Mouse (Mus musculus) intestine, embryonic 16.5 days (tissue): ENCODE results near the gene Por. TPM values are rescaled to one million over a fixed set of nuclear protein-coding genes. Genes with fewer than 3 reads are reported as not detected.

Source experiments
- ATAC-seq: fragments of 200-750 bp; cut with Nextera tagmentation; 2 replicates; pipeline ENCODE4 v1.8.0; 2017; ENCODE audit warnings: moderate TSS enrichment, moderate library complexity
- H3K27ac ChIP-seq: fragments of 300-500 bp; sonication (generic); 2 replicates; pipeline ENCODE4 v1.5.1; 2014; ENCODE audit warnings: mild to moderate bottlenecking, low read length
- H3K27me3 ChIP-seq: fragments of 300-500 bp; sonication (generic); replicated peaks from 2 replicates; pipeline ENCODE4 v1.6.1; 2014; ENCODE audit warnings: low read length, control low read depth, mixed read lengths; ENCODE audit not compliant: control insufficient read depth, insufficient read depth
- H3K36me3 ChIP-seq: fragments of 300-500 bp; sonication (generic); 2 replicates; pipeline ENCODE4 v1.6.1; 2014; ENCODE audit warnings: low read length, control low read depth; ENCODE audit not compliant: control insufficient read depth, insufficient read depth
- H3K4me1 ChIP-seq: fragments of 300-500 bp; sonication (generic); 2 replicates; pipeline ENCODE4 v1.6.1; 2014; ENCODE audit warnings: low read length, control low read depth, mixed read lengths; ENCODE audit not compliant: control insufficient read depth, insufficient read depth
- H3K4me2 ChIP-seq: fragments of 300-500 bp; sonication (generic); 2 replicates; pipeline ENCODE4 v1.6.1; 2014; ENCODE audit warnings: low read depth, low read length, control low read depth
- H3K4me3 ChIP-seq: fragments of 300-500 bp; sonication (generic); 2 replicates; pipeline ENCODE4 v1.5.1; 2014; ENCODE audit warnings: mild to moderate bottlenecking, low read length
- H3K9ac ChIP-seq: fragments of 300-500 bp; sonication (generic); 2 replicates; pipeline ENCODE4 v1.6.1; 2014; ENCODE audit warnings: low read depth, low read length
- H3K9me3 ChIP-seq: fragments of 300-500 bp; sonication (generic); 2 replicates; pipeline ENCODE4 v1.6.1; 2016; ENCODE audit warnings: low read length, control low read depth; ENCODE audit not compliant: control insufficient read depth
- WGBS: fragments of 180-500 bp; shearing (Covaris S2); extraction: QIAGEN DNeasy Blood & Tissue Kit; methylation state at CpG from one replicate; pipeline ENCODE4 v1.1.7; 2014; 5-methylcytosine and 5-hydroxymethylcytosine counted together
- polyA plus RNA-seq: library from polyadenylated mRNA; unstranded; fragments of >200 nt; fragmentation: Nextera tagmentation; extraction: Ambion mirVana; gene quantifications from 2 replicates; pipeline ENCODE4 v1.2.1, GENCODE M21; 2015

Gene Por
- polyA plus RNA-seq, 1 experiment from 2014 or later, result 111 TPM

DNA sequence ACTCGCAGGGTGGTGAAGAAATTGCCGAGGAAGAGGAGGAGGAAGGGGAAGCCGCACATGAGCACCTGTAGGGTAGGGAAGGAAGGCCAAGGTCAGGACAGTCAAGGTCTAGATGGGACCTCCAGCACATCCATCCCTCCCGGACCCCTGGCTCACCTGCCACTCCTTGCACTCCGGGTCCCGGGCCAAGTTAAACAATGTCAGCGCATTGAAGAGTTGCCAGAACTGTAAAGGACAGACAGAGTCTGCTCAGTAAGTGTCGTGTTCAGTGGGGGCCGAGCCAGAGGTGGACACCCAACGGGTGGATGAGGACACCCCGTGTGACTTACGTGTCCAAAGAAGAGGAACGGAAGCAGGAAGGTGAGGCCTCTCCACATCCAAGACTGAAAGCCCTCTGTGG lies 65.9 kb downstream of the Por start:
- no peak overlapping the region for H3K4me3 ChIP-seq
- no peaks in the 10 kb centered on the region for H3K27me3 ChIP-seq
- H3K27ac ChIP-seq, result no peak overlapping the region
- H3K9ac ChIP-seq, result no peak overlapping the region
- peaks cover 35% of the 10 kb centered on the region for H3K36me3 ChIP-seq
- 85% methylated on average over 13 of the region's 13 CpGs for WGBS
- peaks cover 7% of the 10 kb centered on the region for H3K4me1 ChIP-seq
- no peak for ATAC-seq
- H3K9me3 ChIP-seq, result no peaks in the 10 kb centered on the region
- no peak overlapping the region for H3K4me2 ChIP-seq

GRCm38 (mm10) chr5:135736544-135736943 lies 66.7 kb downstream of the Por start:
- peaks cover 7% of the 10 kb centered on the region for H3K4me1 ChIP-seq
- H3K9ac ChIP-seq, result no peak overlapping the region
- H3K9me3 ChIP-seq, result no peaks in the 10 kb centered on the region
- H3K4me2 ChIP-seq, result no peak overlapping the region
- 94% methylated on average over 16 of the region's 16 CpGs for WGBS
- no peaks in the 10 kb centered on the region for H3K27me3 ChIP-seq
- peaks cover 33% of the 10 kb centered on the region for H3K36me3 ChIP-seq
- no peak for ATAC-seq
- H3K4me3 ChIP-seq, result no peak overlapping the region
- no peak overlapping the region for H3K27ac ChIP-seq

- no peaks in the 10 kb centered on the region for H3K9me3 ChIP-seq
- no peak overlapping the region for H3K27ac ChIP-seq
These were observed 67.3 kb downstream of the Por start for GRCm38 (mm10) chr5:135737154-135737553.

GRCm38 (mm10) chr5:135738266-135738665 lies 68.4 kb downstream of the Por start:
- 24% methylated on average over 6 of the region's 6 CpGs for WGBS
- Histone ChIP-seq H3K9me3 (no peaks in the 10 kb centered on the region), H3K27ac (no peak overlapping the region), H3K36me3 (peaks cover 27% of the 10 kb centered on the region), H3K4me1 (peaks cover 14% of the 10 kb centered on the region), H3K4me3 (no peak overlapping the region), H3K9ac (no peak overlapping the region), H3K4me2 (no peak overlapping the region), H3K27me3 (no peaks in the 10 kb centered on the region)
- ATAC-seq, result no peak

More at GRCm38 (mm10) chr5:135737154-135737553, 67.3 kb downstream of the Por start:
- no peak overlapping the region for H3K4me3 ChIP-seq
- no peaks in the 10 kb centered on the region for H3K27me3 ChIP-seq
- H3K36me3 ChIP-seq, result peaks cover 33% of the 10 kb centered on the region
- 79% methylated on average over 7 of the region's 7 CpGs for WGBS
- H3K4me1 ChIP-seq, result peaks cover 7% of the 10 kb centered on the region
- no peak for ATAC-seq
- H3K4me2 ChIP-seq, result no peak overlapping the region
- H3K9ac ChIP-seq, result no peak overlapping the region

GRCm38 (mm10) chr5:135742156-135742555 lies 72.3 kb downstream of the Por start:
- no peak overlapping the region for H3K4me3 ChIP-seq
- no peak overlapping the region for H3K27ac ChIP-seq
- WGBS, result 58% methylated on average over 10 of the region's 10 CpGs
- H3K9me3 ChIP-seq, result no peaks in the 10 kb centered on the region
- H3K27me3 ChIP-seq, result no peaks in the 10 kb centered on the region
- no peak overlapping the region for H3K4me2 ChIP-seq
- no peak for ATAC-seq
- H3K36me3 ChIP-seq, result no peaks in the 10 kb centered on the region
- peaks cover 14% of the 10 kb centered on the region for H3K4me1 ChIP-seq
- H3K9ac ChIP-seq, result no peak overlapping the region

DNA sequence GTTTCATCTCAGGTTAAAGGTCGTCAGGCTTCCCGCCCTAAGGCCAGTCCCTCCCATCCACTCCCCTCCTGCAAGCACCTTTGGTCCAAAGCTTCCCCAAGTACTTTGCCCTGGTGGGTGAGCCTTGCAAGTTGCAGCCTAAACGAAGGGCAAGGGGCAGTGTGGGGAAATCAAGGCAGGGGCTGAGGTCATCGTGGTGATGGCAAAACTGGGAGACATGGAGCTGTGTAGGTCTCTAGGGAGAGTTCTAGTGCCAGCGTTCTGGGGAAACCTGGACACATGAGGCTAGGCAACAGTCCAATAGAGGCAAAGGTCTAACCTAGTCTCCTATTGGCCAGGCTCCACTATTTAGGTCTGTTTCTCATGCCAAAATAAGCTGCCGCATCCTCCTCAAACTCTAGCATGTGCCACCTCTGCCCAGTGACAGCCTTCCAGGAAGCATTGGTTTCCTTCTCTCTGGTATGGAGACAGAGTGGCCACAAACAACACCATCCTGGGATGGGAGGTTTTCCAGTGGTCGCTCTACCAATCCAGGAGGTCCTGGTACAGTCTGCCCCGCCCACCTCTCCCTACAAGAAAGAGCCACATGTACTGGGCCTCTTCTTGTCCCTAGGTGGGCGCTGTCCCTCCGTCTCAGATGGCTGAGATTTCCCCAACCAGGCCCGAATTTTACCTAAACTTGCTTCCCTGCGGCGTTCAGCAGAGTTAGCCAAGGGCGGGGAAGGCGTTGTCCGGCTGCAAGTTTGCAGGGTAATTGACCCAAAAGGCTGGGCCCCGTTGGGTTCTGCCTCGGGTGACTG lies 73.3 kb downstream of the Por start:
- 21% methylated on average over 18 of the region's 18 CpGs for WGBS

DNA sequence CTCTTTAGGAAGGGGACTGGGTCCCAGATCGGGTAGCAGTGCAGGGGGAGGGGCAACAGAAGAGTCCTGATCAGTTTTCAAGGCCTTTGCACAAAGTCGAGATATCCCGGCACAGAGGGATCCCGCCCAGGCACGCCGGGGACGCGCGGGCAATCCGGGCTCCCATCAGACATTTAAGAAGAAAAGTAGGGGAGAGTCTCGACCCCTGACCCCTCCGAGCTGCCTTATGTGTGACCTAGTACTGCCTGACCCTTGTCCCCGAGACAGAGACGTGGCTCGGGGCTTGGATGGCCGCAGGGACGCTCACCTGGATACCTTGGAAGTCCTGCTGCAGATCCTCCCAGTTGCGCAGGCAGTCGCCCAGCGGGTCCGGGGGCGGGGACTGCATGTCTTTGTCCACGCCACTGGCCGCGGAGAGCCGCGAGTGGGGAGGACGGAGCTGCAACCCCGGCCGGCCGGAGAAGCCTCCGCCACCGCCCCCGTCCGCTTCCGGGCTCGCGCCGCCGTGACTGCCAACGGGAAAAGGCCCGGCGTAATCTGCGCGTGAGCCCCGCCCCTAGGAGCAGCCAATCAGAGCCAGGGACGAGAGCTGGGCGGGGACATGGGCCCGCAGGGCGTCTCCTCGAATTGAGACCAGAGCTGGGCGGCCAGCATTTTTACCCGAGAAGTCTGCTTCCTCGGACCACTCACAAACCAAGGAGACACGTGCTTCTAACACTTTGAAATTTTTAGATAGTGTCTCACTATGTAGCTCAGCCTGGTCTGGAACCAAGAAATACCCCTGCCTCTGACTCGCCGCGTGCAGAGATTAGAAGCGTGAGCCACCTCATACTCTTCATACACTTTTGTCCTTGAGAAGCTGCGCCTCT lies 74.1 kb downstream of the Por start, which contains the start of gene Tmem120a:
TSS of gene Tmem120a (minus strand) at position 708 of the 869 bp plus-strand sequence.
- Histone ChIP-seq H3K36me3 (no peaks in the 10 kb centered on the region), H3K9me3 (no peaks in the 10 kb centered on the region), H3K27ac (peak within 1 kb of the TSS; percentile 48; the same call in 1 of the 2 replicates), H3K4me3 (peak within 1 kb of the TSS; percentile 93), H3K4me2 (peak within 1 kb of the TSS; percentile 95), H3K9ac (peak within 1 kb of the TSS; percentile 80), H3K27me3 (no peaks in the 10 kb centered on the region), H3K4me1 (peaks cover 9% of the 10 kb centered on the region)
- peak; percentile 97 for ATAC-seq
- under 1% methylated on average over 60 of the region's 60 CpGs for WGBS

More for the DNA sequence above, 73.3 kb downstream of the Por start:
- no peaks in the 10 kb centered on the region for H3K9me3 ChIP-seq
- no peaks in the 10 kb centered on the region for H3K27me3 ChIP-seq
- H3K4me3 ChIP-seq, result peak overlapping the region; percentile 93
- H3K9ac ChIP-seq, result peak overlapping the region; percentile 80
- peak overlapping the region; percentile 48; the same call in 1 of the 2 replicates for H3K27ac ChIP-seq
- H3K4me2 ChIP-seq, result peak overlapping the region; percentile 95
- H3K36me3 ChIP-seq, result no peaks in the 10 kb centered on the region
- H3K4me1 ChIP-seq, result peaks cover 12% of the 10 kb centered on the region
- no peak; the same call in 1 of the 2 replicates for ATAC-seq

- H3K4me1 ChIP-seq, result peaks cover 9% of the 10 kb centered on the region
- peak; percentile 8; the same call in 1 of the 2 replicates for ATAC-seq
- peak overlapping the region; percentile 93 for H3K4me3 ChIP-seq
- H3K27me3 ChIP-seq, result no peaks in the 10 kb centered on the region
- peak overlapping the region; percentile 60 for H3K9ac ChIP-seq
- WGBS, result 21% methylated on average over 12 of the region's 12 CpGs
- peak overlapping the region; percentile 95 for H3K4me2 ChIP-seq
- H3K27ac ChIP-seq, result no peak overlapping the region
- no peaks in the 10 kb centered on the region for H3K9me3 ChIP-seq
- no peaks in the 10 kb centered on the region for H3K36me3 ChIP-seq
These were observed 74.9 kb downstream of the Por start for GRCm38 (mm10) chr5:135744742-135745141.

- Histone ChIP-seq H3K4me1 (no peaks in the 10 kb centered on the region), H3K27ac (no peak overlapping the region), H3K4me2 (no peak overlapping the region), H3K36me3 (no peaks in the 10 kb centered on the region), H3K9ac (no peak overlapping the region), H3K4me3 (no peak overlapping the region), H3K9me3 (no peaks in the 10 kb centered on the region), H3K27me3 (no peaks in the 10 kb centered on the region)
- WGBS, result 90% methylated on average over 1 of the region's 1 CpGs
- no peak for ATAC-seq
These were observed 81.2 kb downstream of the Por start for GRCm38 (mm10) chr5:135751041-135751440.
